Mouse (Mus musculus) neural tube, embryonic 11.5 days (tissue): ENCODE data around the gene Sp100. TPM values are rescaled to one million over a fixed set of nuclear protein-coding genes. Genes with fewer than 3 reads are reported as not detected.
"Not testable (repeated sequence)": the region's sequence is repeated elsewhere in the genome, so short reads cannot be mapped to it uniquely, and the experiment has no call there.

Source experiments
- ATAC-seq: fragments of 200-750 bp; cut with Nextera tagmentation; 2 replicates; pipeline ENCODE4 v1.8.0; 2017; ENCODE audit warnings: moderate number of reproducible peaks, mild to moderate bottlenecking, moderate TSS enrichment, moderate library complexity; ENCODE audit not compliant: insufficient read depth, low FRiP score, low TSS enrichment
- DNase-seq: peaks from one replicate; pipeline ENCODE4 v3.0.0-alpha.2; 2015; ENCODE audit warnings: low spot score
- H3K27ac ChIP-seq: fragments of 300-500 bp; sonication (generic); 2 replicates; pipeline ENCODE4 v1.5.1; 2014; ENCODE audit warnings: low read depth, mild to moderate bottlenecking, low read length
- H3K27me3 ChIP-seq: fragments of 300-500 bp; sonication (generic); 2 replicates; pipeline ENCODE4 v1.6.1; 2014; ENCODE audit warnings: mild to moderate bottlenecking, low read length, mixed read lengths; ENCODE audit not compliant: control insufficient read depth, insufficient read depth
- H3K36me3 ChIP-seq: fragments of 300-500 bp; sonication (generic); 2 replicates; pipeline ENCODE4 v1.6.1; 2014; ENCODE audit warnings: mild to moderate bottlenecking, low read length, moderate library complexity, mixed read lengths; ENCODE audit not compliant: control insufficient read depth, insufficient read depth
- H3K4me1 ChIP-seq: fragments of 300-500 bp; sonication (generic); 2 replicates; pipeline ENCODE4 v1.6.1; 2014; ENCODE audit warnings: low read length, mixed read lengths; ENCODE audit not compliant: control insufficient read depth, insufficient read depth
- H3K4me2 ChIP-seq: fragments of 300-500 bp; sonication (generic); 2 replicates; pipeline ENCODE4 v1.6.1; 2014; ENCODE audit warnings: low read depth, mild to moderate bottlenecking, moderate library complexity
- H3K4me3 ChIP-seq: fragments of 300-500 bp; sonication (generic); 2 replicates; pipeline ENCODE4 v1.5.1; 2014; ENCODE audit warnings: low read depth, low read length
- H3K9ac ChIP-seq: fragments of 300-500 bp; sonication (generic); 2 replicates; pipeline ENCODE4 v1.6.1; 2014; ENCODE audit warnings: mild to moderate bottlenecking, low read length
- H3K9me3 ChIP-seq: fragments of 300-500 bp; sonication (generic); 2 replicates; pipeline ENCODE4 v1.6.1; 2016; ENCODE audit warnings: low read length; ENCODE audit not compliant: control insufficient read depth
- WGBS: fragments of 180-500 bp; shearing (Covaris S2); extraction: QIAGEN DNeasy Blood & Tissue Kit; methylation state at CpG from one replicate; pipeline ENCODE4 v1.1.7; 2014; 5-methylcytosine and 5-hydroxymethylcytosine counted together
- polyA plus RNA-seq: library from polyadenylated mRNA; unstranded; fragments of >200 nt; fragmentation: Nextera tagmentation; extraction: Ambion mirVana; gene quantifications from 2 replicates; pipeline ENCODE4 v1.2.1, GENCODE M21; 2014

Sp100 gene
- polyA plus RNA-seq = 0.33 and 1.0 TPM in 2 replicates

DNA sequence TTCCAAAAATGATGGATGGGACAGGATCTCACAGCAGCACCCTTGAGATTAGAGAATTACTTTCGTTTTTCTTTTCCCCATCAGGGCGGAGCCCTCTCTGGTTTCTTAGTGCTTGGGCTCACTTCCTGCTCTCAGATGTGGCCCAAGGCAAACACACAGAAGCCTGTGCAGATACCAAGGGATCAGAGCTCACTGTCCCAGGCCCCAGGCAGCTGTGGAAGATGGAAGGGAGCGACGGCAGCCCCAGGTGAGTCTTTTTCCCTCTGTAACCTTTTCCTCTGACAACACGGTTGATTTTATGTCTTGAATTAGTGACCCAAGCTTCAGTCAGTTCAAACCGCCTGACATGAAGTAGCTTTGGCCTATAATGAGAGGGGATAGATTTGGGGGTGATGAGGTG is at the start of gene Sp100:
Sp100 (plus strand) TSS at position 108 of the 400 bp plus-strand sequence.
- not testable (repeated sequence) for H3K9ac ChIP-seq, H3K4me1 ChIP-seq, H3K27ac ChIP-seq, H3K4me3 ChIP-seq, DNase-seq, H3K27me3 ChIP-seq, H3K4me2 ChIP-seq, H3K36me3 ChIP-seq, ATAC-seq, H3K9me3 ChIP-seq
- 76% methylated on average over 6 of the region's 6 CpGs for WGBS

DNA sequence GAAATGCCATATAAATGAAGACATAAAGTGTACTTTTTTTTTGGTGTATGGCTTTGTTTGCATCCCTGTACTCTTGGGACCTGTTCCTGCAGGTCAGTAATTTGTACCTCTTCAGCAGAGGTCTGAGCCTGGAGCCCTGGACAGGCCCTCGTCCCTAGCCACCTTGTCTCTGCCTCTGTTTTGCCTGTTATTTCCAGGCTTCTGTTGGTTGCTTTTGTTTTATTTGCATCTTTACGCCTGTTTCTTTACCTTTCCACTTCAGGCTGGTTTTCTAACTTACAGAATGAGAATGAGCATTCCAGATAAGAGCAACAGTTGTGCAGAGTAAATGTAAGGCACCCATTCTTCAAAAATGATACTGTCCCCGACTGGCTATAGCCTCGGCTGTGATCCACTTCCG is 49.7 kb upstream of the Sp100 start, which contains the start of gene Sp140:
Sp140 (plus strand) TSS at position 301 of the 400 bp plus-strand sequence.
- whole genome bisulfite sequencing = no CpG with 5 or more reads among the region's 5 CpGs

DNA sequence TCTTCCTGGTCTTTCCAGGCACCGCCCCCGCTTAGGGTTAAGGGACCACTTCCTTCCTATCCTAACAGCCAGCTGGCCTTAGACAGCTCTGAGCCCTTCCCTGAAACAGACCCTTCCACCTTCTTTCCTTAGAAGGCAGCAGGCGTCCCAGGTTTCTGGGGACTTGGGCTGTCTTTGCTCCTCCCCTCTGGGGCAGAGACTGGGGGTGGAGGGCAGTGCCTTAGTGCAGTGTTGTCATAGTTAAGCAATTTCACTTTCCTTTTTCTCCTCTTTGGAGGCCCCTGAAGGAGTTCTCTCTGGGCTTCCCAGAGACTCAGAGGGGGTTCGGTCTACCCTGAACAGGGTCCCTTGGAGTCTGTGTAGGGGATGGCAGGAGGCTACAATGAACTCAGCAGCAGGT is 49.0 kb upstream of the Sp100 start:
- H3K9me3 ChIP-seq, H3K4me1 ChIP-seq, H3K4me2 ChIP-seq, H3K27ac ChIP-seq, DNase-seq, H3K4me3 ChIP-seq, H3K36me3 ChIP-seq, ATAC-seq, H3K9ac ChIP-seq, H3K27me3 ChIP-seq: not testable (repeated sequence)
- 67% methylated on average over 4 of the region's 4 CpGs for WGBS

More for the DNA sequence above, 49.7 kb upstream of the Sp100 start, which contains the start of gene Sp140:
- H3K9ac ChIP-seq, H3K27ac ChIP-seq, H3K4me2 ChIP-seq, DNase-seq, H3K36me3 ChIP-seq, ATAC-seq, H3K27me3 ChIP-seq, H3K4me1 ChIP-seq, H3K4me3 ChIP-seq, H3K9me3 ChIP-seq: not testable (repeated sequence)

DNA sequence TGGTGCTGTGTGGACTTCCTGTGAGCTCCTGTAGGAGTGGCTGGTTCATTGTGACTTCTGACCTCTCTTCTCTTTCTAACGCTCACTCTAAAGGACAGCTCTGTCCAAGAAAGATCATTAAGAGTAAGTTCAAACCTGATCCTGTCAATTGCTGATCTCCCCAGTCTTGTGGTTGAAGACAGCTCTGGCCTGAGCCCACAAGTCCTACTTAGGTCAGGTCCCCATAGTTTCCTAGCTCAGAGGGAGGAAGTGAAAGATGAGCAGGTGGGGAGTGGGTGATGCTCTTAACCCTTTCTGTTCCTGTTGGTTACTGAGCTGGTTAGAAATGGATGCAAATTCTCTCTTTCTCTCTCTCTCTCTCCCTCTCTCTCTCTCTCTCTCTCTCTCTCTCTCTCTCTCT is 45.4 kb upstream of the Sp100 start:
- H3K27me3 ChIP-seq, ATAC-seq, H3K4me2 ChIP-seq: not testable (repeated sequence)

DNA sequence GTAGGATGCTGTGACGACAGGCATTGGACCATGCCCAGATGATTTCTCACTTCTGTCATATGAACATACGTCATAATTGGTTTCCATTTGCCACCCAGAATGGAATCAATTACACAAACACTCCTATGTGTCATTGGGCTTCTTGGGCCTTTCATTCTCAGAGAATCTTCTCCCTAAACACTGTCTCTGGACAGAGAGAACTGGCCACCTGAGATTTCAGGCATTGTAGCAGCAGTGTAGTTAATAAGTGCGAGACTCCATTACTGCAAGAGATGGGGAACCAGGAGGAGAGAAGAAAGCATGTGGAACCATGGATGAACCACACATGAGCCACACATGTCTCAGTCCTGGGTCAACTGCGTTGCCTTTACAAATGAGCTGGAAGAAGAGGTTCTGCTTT is 41.4 kb upstream of the Sp100 start:
- H3K9me3 ChIP-seq, H3K27ac ChIP-seq, H3K4me2 ChIP-seq, H3K36me3 ChIP-seq, DNase-seq, H3K4me1 ChIP-seq, H3K4me3 ChIP-seq, H3K27me3 ChIP-seq, ATAC-seq, H3K9ac ChIP-seq: not testable (repeated sequence)
- 80% methylated on average over 3 of the region's 4 CpGs for WGBS

More for the DNA sequence above, 45.4 kb upstream of the Sp100 start:
- not testable (repeated sequence) for H3K36me3 ChIP-seq, H3K4me3 ChIP-seq, H3K9me3 ChIP-seq, H3K27ac ChIP-seq, H3K4me1 ChIP-seq, DNase-seq, H3K9ac ChIP-seq
- WGBS = no CpG with 5 or more reads among the region's 1 CpGs

DNA sequence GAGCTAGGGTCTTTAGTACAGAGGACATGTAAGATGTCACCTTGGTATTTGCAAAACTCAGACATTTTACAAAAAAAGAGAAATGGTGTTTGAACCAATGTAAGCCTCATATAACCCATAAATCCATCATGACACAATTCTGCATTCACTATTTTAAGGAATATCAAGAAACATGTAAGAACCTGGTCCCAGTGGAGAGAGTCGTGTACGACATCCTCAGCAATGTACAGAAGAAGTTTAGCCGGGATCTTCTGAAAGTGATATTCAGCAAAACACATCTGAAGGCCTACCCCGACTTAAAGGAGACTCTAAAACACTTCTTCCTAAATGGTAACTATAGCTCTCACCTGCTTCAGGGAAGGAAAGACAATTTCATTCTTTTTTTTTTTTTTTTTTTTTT is 39.2 kb upstream of the Sp100 start:
- H3K36me3 ChIP-seq, DNase-seq, H3K4me3 ChIP-seq, H3K9ac ChIP-seq, H3K27me3 ChIP-seq, H3K9me3 ChIP-seq, H3K4me1 ChIP-seq, H3K27ac ChIP-seq, ATAC-seq, H3K4me2 ChIP-seq: not testable (repeated sequence)
- WGBS = no CpG with 5 or more reads among the region's 4 CpGs

DNA sequence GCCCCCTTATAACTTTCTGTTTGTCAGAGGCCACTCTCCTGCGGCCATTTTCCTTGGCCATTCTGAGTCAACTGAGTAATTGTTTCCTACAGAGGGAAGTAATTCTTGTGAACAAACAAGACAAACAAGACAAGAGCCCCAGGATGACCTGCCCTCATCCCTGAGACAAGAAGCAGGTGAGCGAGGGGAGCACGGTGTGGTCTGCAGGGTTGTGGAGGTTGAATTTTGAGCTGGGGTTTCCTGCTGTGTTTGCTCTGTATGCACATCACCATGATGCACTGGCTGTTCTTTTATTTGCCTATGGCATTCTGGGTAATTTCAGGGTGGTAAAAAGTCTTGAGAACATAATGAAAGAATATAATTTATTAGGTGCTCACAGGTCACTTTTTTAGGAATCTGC is 34.7 kb upstream of the Sp100 start:
- WGBS = 86% methylated on average over 3 of the region's 3 CpGs
- not testable (repeated sequence) for H3K9me3 ChIP-seq, ATAC-seq, H3K27me3 ChIP-seq, H3K4me2 ChIP-seq, H3K9ac ChIP-seq, H3K4me1 ChIP-seq, DNase-seq, H3K27ac ChIP-seq, H3K4me3 ChIP-seq, H3K36me3 ChIP-seq

DNA sequence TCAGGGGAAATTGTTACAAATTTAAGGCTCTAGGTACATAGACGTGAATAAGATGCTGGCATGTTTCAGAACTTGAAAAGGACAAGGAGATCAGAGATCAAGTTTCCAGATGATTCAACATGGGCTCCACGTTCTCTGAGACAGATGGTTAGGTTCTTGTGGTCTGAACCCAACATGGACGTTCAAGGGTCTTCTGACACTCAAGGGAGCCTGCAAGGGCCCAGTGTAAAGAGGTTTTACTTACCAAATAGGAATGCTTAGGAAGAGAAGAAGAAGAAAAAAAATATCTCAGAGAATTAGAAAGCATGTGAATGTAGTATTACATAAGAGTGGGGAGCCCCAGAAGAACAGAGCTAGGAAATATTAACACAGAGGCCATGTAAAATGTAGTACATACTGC is 34.0 kb upstream of the Sp100 start:
- WGBS = 76% methylated on average over 3 of the region's 3 CpGs
- DNase-seq, H3K4me3 ChIP-seq, ATAC-seq, H3K9me3 ChIP-seq, H3K36me3 ChIP-seq, H3K9ac ChIP-seq, H3K27me3 ChIP-seq, H3K4me1 ChIP-seq, H3K27ac ChIP-seq, H3K4me2 ChIP-seq: not testable (repeated sequence)

DNA sequence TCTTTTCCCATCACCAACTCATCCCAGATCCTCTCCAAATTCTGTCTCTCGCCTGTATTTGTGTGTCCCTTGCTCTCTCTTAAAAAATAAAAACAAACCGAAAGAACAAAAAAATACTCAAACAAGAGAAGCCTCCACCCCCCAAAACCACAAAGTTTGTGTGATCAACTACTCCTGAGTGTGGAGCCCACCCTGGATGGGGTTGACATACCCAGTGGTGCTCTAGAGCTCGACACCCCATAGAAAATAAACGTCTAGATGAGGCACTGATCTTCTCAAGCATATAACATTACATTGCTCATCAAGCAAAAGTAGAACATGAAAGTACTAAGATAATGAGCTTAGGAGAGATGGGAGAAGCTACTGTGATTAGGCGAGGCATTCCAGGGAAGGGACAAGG is 32.6 kb upstream of the Sp100 start:
- ATAC-seq, H3K9me3 ChIP-seq, H3K4me2 ChIP-seq, H3K36me3 ChIP-seq, H3K4me3 ChIP-seq, DNase-seq, H3K27ac ChIP-seq, H3K27me3 ChIP-seq, H3K4me1 ChIP-seq, H3K9ac ChIP-seq: not testable (repeated sequence)
- WGBS = 70% methylated on average over 4 of the region's 5 CpGs
